Mouse (Mus musculus): ENCODE measurements around the gene Gm20708. TPM values are rescaled to one million over a fixed set of nuclear protein-coding genes. Genes with fewer than 3 reads are reported as not detected.

The Gm20708 gene
- polyA plus RNA-seq, 1 experiment from 2014 or later, result 0.80 TPM

- peaks cover 34% of the 10 kb centered on the region for H3K36me3 ChIP-seq (ENCODE audit: control insufficient read depth, insufficient read depth, low read length)
- WGBS, result 93% methylated on average over 7 of the region's 7 CpGs
Observed at GRCm38 (mm10) chr11:117769683-117770047, 39.8 kb upstream of the Gm20708 start.

DNA sequence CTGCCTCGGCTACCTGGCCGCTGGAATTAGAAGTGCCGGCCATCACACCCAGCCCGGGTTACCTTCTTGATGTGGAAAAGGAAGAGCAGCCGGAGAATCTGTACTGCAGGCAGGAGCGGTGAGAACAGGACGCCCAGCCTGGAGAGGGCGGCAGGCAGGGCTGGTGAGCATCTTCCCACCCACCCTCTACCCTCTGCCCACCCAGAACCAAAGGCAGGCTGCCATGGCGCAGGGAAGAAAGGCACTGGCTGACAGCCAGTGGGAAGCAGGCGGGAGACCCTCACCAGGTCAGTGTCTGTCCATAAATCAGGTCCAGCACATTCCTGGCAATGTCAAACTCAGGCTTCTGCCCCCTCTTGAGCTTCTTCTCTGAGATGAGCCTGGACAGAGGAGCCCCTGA lies 39.1 kb upstream of the Gm20708 start:
- ATAC-seq (replicated peaks; ENCODE audit: low FRiP score), result no peak
- Histone ChIP-seq H3K4me3 (ENCODE audit: low read depth, low read length) (no peak overlapping the region), H3K4me1 (replicated peaks; ENCODE audit: control insufficient read depth, insufficient read depth, low read length) (no peaks in the 10 kb centered on the region), H3K27me3 (replicated peaks; ENCODE audit: control insufficient read depth, insufficient read depth, low read length) (no peaks in the 10 kb centered on the region), H3K9me3 (ENCODE audit: control insufficient read depth, low read length) (no peaks in the 10 kb centered on the region), H3K4me2 (no peak overlapping the region), H3K36me3 (ENCODE audit: control insufficient read depth, insufficient read depth, low read length) (peaks cover 35% of the 10 kb centered on the region), H3K9ac (ENCODE audit: low read depth, low read length) (no peak overlapping the region), H3K27ac (ENCODE audit: low read depth, low read length) (no peak overlapping the region)
- no peak for DNase-seq (ENCODE audit: low spot score)
- 90% methylated on average over 10 of the region's 10 CpGs for WGBS

More at GRCm38 (mm10) chr11:117769683-117770047, 39.8 kb upstream of the Gm20708 start:
- H3K9ac ChIP-seq (ENCODE audit: low read depth, low read length), result no peak overlapping the region
- H3K9me3 ChIP-seq (ENCODE audit: control insufficient read depth, low read length), result no peaks in the 10 kb centered on the region
- no peaks in the 10 kb centered on the region for H3K4me1 ChIP-seq (replicated peaks; ENCODE audit: control insufficient read depth, insufficient read depth, low read length)
- no peak for DNase-seq (ENCODE audit: low spot score)
- ATAC-seq (replicated peaks; ENCODE audit: low FRiP score), result no peak
- H3K27me3 ChIP-seq (replicated peaks; ENCODE audit: control insufficient read depth, insufficient read depth, low read length), result no peaks in the 10 kb centered on the region
- H3K4me3 ChIP-seq (ENCODE audit: low read depth, low read length), result no peak overlapping the region
- no peak overlapping the region for H3K4me2 ChIP-seq
- no peak overlapping the region for H3K27ac ChIP-seq (ENCODE audit: low read depth, low read length)

DNA sequence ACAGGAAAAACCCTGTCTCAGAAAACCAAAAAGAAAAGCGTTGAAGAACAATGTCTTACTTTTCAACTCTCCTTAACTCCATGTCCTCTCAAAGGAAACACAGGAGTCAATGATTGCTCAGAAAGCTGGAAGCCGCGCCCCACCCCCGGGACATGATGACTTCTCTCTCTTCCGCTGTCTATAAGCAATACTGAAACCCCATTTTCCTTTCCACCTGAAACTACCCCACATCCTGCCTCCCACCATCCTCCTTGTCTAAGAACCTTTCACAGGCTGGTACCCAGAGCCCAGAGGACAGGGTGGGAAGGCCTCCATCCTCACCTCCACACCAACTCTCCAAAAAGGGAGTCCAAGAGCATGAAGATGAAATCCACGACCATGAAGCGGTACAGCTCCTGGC lies 37.1 kb upstream of the Gm20708 start:
- DNase-seq (ENCODE audit: low spot score) (no peak), ATAC-seq (replicated peaks; ENCODE audit: low FRiP score) (no peak)
- Histone ChIP-seq H3K4me2 (no peak overlapping the region), H3K9me3 (ENCODE audit: control insufficient read depth, low read length) (no peaks in the 10 kb centered on the region), H3K27ac (ENCODE audit: low read depth, low read length) (no peak overlapping the region), H3K4me3 (ENCODE audit: low read depth, low read length) (no peak overlapping the region), H3K36me3 (ENCODE audit: control insufficient read depth, insufficient read depth, low read length) (peaks cover 37% of the 10 kb centered on the region), H3K9ac (ENCODE audit: low read depth, low read length) (no peak overlapping the region), H3K27me3 (replicated peaks; ENCODE audit: control insufficient read depth, insufficient read depth, low read length) (no peaks in the 10 kb centered on the region), H3K4me1 (replicated peaks; ENCODE audit: control insufficient read depth, insufficient read depth, low read length) (no peaks in the 10 kb centered on the region)
- WGBS, result 92% methylated on average over 7 of the region's 7 CpGs

- H3K4me3 ChIP-seq (ENCODE audit: low read depth, low read length), result no peak overlapping the region
- no peak overlapping the region for H3K9ac ChIP-seq (ENCODE audit: low read depth, low read length)
- ATAC-seq (replicated peaks; ENCODE audit: low FRiP score) (no peak), DNase-seq (ENCODE audit: low spot score) (no peak)
- 91% methylated on average over 10 of the region's 10 CpGs for WGBS
- peaks cover 40% of the 10 kb centered on the region for H3K36me3 ChIP-seq (ENCODE audit: control insufficient read depth, insufficient read depth, low read length)
- H3K27me3 ChIP-seq (replicated peaks; ENCODE audit: control insufficient read depth, insufficient read depth, low read length), result no peaks in the 10 kb centered on the region
- H3K9me3 ChIP-seq (ENCODE audit: control insufficient read depth, low read length), result no peaks in the 10 kb centered on the region
- no peak overlapping the region for H3K27ac ChIP-seq (ENCODE audit: low read depth, low read length)
- H3K4me2 ChIP-seq, result no peak overlapping the region
- H3K4me1 ChIP-seq (replicated peaks; ENCODE audit: control insufficient read depth, insufficient read depth, low read length), result peaks cover 15% of the 10 kb centered on the region
Observed at GRCm38 (mm10) chr11:117774925-117775324, 34.5 kb upstream of the Gm20708 start.

GRCm38 (mm10) chr11:117775540-117775939 lies 33.9 kb upstream of the Gm20708 start:
- Histone ChIP-seq H3K36me3 (ENCODE audit: control insufficient read depth, insufficient read depth, low read length) (peaks cover 40% of the 10 kb centered on the region), H3K9ac (ENCODE audit: low read depth, low read length) (no peak overlapping the region), H3K4me3 (ENCODE audit: low read depth, low read length) (no peak overlapping the region), H3K27me3 (replicated peaks; ENCODE audit: control insufficient read depth, insufficient read depth, low read length) (no peaks in the 10 kb centered on the region), H3K9me3 (ENCODE audit: control insufficient read depth, low read length) (no peaks in the 10 kb centered on the region), H3K4me2 (no peak overlapping the region; the same call in 1 of the 2 replicates), H3K4me1 (replicated peaks; ENCODE audit: control insufficient read depth, insufficient read depth, low read length) (peaks cover 15% of the 10 kb centered on the region), H3K27ac (ENCODE audit: low read depth, low read length) (no peak overlapping the region)
- WGBS, result 86% methylated on average over 13 of the region's 13 CpGs
- ATAC-seq (replicated peaks; ENCODE audit: low FRiP score) (no peak), DNase-seq (ENCODE audit: low spot score) (no peak)

DNA sequence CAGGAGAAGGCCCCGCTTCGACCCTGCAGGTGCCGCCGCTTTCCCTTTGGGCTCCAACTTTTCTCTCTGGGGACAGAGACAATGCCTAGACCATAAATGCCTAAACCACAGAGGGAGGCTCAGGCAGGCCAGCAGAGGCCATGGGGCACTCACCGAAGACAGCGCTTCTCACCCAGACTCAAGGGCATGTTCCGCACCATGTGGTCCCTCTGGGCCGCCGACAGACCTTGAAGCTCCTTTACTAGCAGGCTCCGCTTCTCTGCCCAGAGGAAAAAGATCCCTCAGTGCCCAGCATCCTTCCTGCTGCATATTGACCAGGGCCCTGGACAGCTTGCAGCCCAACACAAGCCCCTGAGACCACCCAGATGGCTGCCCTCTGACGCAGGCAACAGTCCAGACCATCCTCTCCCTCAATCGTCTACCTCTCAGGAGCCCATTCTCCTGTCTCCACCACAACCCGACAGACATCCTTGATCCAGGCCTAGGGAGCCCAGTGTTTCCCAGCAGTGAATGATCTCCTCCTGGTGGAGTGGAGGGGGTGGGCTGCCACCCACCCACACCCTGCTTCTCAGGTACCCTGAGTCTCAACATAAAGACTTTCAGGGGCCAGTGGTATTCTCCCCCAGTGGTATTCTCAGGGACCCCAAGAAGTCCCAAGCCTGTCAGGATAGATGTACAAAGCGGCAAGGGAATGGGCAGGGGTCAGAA lies 33.2 kb upstream of the Gm20708 start:
- WGBS, result 93% methylated on average over 14 of the region's 14 CpGs

DNA sequence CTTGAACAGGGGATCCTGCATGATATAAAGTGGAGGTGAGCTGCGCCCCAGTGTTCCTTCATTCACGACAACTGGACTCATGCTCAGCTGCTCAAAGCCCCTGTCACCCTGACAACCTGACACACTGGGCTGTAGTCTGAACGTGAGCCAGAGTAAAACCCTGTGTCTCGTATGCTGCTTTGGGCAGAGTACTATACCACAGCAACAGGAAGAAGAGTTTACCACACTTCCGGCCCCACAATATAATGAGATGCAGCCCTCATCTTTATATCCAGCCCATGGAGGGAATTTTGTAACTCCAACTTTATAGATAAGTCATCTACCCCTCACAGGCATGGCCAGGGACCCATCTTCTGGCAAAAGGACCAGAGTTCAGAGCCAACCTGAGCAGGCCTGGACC lies 32.4 kb upstream of the Gm20708 start:
- Histone ChIP-seq H3K9me3 (ENCODE audit: control insufficient read depth, low read length) (no peaks in the 10 kb centered on the region), H3K4me1 (replicated peaks; ENCODE audit: control insufficient read depth, insufficient read depth, low read length) (peaks cover 27% of the 10 kb centered on the region), H3K27ac (ENCODE audit: low read depth, low read length) (no peak overlapping the region), H3K27me3 (replicated peaks; ENCODE audit: control insufficient read depth, insufficient read depth, low read length) (0 out of 2 replicates have a peak, but pooled peaks cover 2% of the 10 kb centered on the region), H3K4me3 (ENCODE audit: low read depth, low read length) (no peak overlapping the region), H3K4me2 (no peak overlapping the region; the same call in 1 of the 2 replicates), H3K9ac (ENCODE audit: low read depth, low read length) (no peak overlapping the region), H3K36me3 (ENCODE audit: control insufficient read depth, insufficient read depth, low read length) (peaks cover 39% of the 10 kb centered on the region)
- DNase-seq (ENCODE audit: low spot score) (no peak), ATAC-seq (replicated peaks; ENCODE audit: low FRiP score) (no peak)
- WGBS, result 85% methylated on average over 5 of the region's 5 CpGs

More for the DNA sequence above, 33.2 kb upstream of the Gm20708 start:
- no peaks in the 10 kb centered on the region for H3K27me3 ChIP-seq (replicated peaks; ENCODE audit: control insufficient read depth, insufficient read depth, low read length)
- H3K4me2 ChIP-seq, result no peak overlapping the region
- no peak overlapping the region for H3K9ac ChIP-seq (ENCODE audit: low read depth, low read length)
- peaks cover 40% of the 10 kb centered on the region for H3K36me3 ChIP-seq (ENCODE audit: control insufficient read depth, insufficient read depth, low read length)
- DNase-seq (ENCODE audit: low spot score) (no peak), ATAC-seq (replicated peaks; ENCODE audit: low FRiP score) (no peak)
- no peak overlapping the region for H3K27ac ChIP-seq (ENCODE audit: low read depth, low read length)
- H3K4me1 ChIP-seq (replicated peaks; ENCODE audit: control insufficient read depth, insufficient read depth, low read length), result peaks cover 20% of the 10 kb centered on the region
- H3K9me3 ChIP-seq (ENCODE audit: control insufficient read depth, low read length), result no peaks in the 10 kb centered on the region
- H3K4me3 ChIP-seq (ENCODE audit: low read depth, low read length), result no peak overlapping the region

DNA sequence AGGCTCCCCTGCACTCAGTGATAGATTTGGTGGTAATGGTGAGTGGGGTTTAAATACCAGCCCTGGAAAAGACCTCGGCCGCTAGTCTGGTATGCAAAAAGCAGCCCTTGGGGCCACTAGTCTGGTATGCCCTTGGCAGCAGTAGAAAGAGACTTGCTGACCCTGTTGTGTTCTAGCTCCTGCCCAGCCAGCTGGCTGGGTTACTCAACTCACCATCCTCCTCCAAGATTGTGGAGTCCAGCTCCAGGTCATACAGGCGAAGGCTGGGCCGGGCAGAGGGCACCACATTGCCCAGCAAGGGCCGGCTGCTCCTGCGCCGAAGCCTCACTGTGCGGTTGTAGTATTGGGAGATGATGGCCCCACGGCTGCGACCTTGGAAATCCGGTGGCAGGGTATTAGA lies 31.4 kb upstream of the Gm20708 start:
- peaks cover 2% of the 10 kb centered on the region; the same call in 1 of the 2 replicates for H3K27me3 ChIP-seq (replicated peaks; ENCODE audit: control insufficient read depth, insufficient read depth, low read length)
- peak overlapping the region; percentile 100 for H3K4me2 ChIP-seq
- ATAC-seq (replicated peaks; ENCODE audit: low FRiP score) (no peak), DNase-seq (ENCODE audit: low spot score) (no peak)
- H3K9ac ChIP-seq (ENCODE audit: low read depth, low read length), result peak overlapping the region; percentile 95; the same call in 1 of the 2 replicates
- WGBS, result 91% methylated on average over 11 of the region's 11 CpGs
- H3K27ac ChIP-seq (ENCODE audit: low read depth, low read length), result no peak overlapping the region; the same call in 1 of the 2 replicates
- peaks cover 35% of the 10 kb centered on the region for H3K36me3 ChIP-seq (ENCODE audit: control insufficient read depth, insufficient read depth, low read length)
- no peaks in the 10 kb centered on the region for H3K9me3 ChIP-seq (ENCODE audit: control insufficient read depth, low read length)
- H3K4me3 ChIP-seq (ENCODE audit: low read depth, low read length), result no peak overlapping the region
- H3K4me1 ChIP-seq (replicated peaks; ENCODE audit: control insufficient read depth, insufficient read depth, low read length), result peaks cover 32% of the 10 kb centered on the region

DNA sequence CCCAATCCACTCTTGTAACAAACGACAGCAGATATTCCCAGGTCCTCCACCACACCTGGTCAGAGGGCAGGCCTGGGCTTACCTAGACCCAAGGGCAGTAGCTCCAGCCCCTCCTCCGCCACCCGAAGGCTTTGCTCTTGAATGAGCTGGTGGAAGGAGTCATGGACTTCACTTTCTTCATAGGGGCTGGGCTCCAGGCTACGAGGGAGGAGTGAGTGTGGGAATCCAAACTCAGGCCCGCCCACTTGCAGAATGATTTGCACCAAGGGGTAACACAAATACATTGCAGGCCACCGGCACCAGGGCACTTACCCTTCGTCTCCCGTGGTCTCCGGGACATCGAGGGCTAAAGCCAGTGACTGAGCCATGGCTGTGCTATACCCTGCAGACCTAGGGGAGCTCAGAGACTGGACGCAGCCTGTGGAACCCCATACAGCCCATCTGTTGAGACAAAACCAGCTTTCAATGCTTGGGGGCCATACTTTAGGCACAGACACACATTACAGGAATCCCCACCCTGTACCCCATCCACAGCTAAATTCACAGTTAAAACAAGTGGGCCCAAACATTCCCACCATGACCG lies 30.5 kb upstream of the Gm20708 start:
- Histone ChIP-seq H3K4me2 (peak overlapping the region; percentile 100), H3K27ac (ENCODE audit: low read depth, low read length) (peak overlapping the region; percentile 99), H3K9me3 (ENCODE audit: control insufficient read depth, low read length) (no peaks in the 10 kb centered on the region), H3K4me3 (ENCODE audit: low read depth, low read length) (peak overlapping the region; percentile 66), H3K27me3 (replicated peaks; ENCODE audit: control insufficient read depth, insufficient read depth, low read length) (peaks cover 2% of the 10 kb centered on the region; the same call in 1 of the 2 replicates), H3K36me3 (ENCODE audit: control insufficient read depth, insufficient read depth, low read length) (peaks cover 26% of the 10 kb centered on the region), H3K9ac (ENCODE audit: low read depth, low read length) (peak overlapping the region; percentile 95), H3K4me1 (replicated peaks; ENCODE audit: control insufficient read depth, insufficient read depth, low read length) (peaks cover 39% of the 10 kb centered on the region)
- no peak for ATAC-seq (replicated peaks; ENCODE audit: low FRiP score)
- no peak for DNase-seq (ENCODE audit: low spot score)
- 41% methylated on average over 12 of the region's 12 CpGs for WGBS
